Mouse (Mus musculus): Measurements from ENCODE around the gene Olfr1246.
"Not testable (repeated sequence)": the region's sequence is repeated elsewhere in the genome, so short reads cannot be mapped to it uniquely, and the experiment has no call there.

Gene Olfr1246

DNA sequence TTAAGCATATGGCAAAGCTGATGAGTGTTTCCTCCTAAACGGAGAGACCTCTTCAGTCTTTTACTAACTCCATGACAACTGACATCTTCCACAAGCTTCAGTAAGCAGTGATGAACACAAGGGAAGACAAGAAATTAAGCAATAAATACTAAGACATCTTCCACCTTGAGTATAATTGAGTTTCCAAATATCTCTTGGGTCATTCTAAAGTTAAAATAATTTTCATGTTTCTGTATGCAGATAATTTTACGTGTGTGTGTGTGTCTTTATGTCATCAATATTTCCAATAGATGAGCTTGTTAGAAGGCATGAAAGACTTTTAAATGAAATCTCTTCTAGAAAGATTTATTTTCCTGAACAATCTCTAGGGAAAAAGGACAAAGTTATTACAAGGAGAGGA lies at the start of gene Olfr1246:
Olfr1246 (minus strand) TSS at position 101 of the 400 bp plus-strand sequence.
- no peak for DNase-seq (ENCODE audit: low read depth)

DNA sequence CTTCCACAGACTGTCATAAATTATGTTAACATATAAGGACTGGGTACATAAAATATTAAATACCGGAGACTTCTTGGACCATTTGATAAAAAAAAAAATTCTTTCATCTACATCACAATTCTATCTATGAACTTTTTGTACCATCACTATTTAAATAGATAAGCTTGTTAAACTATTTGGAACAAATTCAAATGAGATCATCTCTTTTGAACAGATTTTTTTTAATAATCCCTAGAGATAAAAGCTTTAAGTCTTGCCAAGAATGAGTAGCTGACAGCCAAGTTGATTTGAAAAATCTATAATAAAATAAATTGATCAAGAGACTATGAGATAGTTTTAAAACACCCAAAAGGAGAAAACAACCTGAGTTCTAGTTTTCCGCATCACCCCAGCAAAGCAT lies 41.9 kb upstream of the Olfr1246 start, which contains the start of gene Olfr1249:
Olfr1249 (minus strand) TSS at position 101 of the 400 bp plus-strand sequence.
- DNase-seq (ENCODE audit: low read depth) = no peak

DNA sequence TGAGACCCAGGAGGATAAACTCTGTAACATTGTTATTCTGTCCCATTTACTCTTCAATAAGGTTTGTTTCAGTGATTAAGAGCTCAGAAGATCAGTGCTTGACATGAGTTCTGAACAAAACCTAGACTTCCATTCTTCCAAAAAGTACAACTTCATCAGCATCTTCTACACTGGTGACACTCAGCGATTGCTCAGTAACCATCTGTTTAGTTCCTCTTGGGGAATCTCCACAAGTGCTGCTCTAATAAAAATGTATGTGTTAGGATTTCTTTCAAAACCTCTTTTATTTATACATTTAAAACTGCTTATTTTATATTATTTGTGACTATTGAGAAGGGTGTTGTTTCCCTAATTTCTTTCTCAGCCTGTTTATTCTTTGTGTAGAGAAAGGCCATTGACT lies 25.2 kb upstream of the Olfr1246 start, which contains the start of gene Olfr1248:
Olfr1248 (minus strand) TSS at position 101 of the 400 bp plus-strand sequence.
- not testable (repeated sequence) for DNase-seq (ENCODE audit: low read depth)

DNA sequence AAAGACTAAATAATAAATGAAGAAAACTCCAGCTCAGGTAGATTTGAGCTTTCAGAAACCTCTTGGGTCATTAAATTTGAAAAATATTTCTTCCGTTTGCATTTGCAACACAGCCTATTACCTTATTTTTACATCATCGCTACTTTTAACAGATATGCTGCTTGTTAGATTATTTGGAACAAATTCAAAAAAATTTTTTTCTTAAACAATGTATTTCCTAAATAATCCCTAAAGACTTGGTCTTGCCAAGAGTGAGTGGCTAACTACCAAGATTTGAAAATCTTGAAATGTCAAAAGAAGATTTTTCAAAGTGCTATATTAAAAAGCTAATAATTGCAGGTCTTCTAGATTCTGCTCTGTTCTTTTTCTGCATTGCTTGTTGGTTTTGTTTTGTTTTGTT lies 21.1 kb upstream of the Olfr1246 start, which contains the start of gene Olfr1247:
Olfr1247 (minus strand) TSS at position 101 of the 400 bp plus-strand sequence.
- no peak for DNase-seq (ENCODE audit: low read depth)

DNA sequence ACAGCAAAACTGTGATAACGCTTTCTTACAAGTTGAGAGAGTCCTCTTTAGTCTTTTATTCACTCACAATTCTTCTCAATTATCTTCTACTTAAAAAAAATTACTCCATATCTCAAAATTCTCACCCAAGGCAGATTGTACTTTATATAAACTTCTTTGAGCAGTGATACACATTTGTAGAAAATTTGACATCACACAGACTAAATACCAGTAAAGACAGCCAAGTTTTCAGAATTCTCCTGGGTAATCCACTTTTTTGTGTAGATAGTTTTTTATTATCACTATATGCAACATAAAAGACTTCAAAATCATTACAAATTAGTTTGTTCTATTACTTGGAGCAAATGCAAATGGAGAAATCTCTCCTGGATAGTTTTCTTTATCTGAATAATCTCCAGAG lies 14.6 kb downstream of the Olfr1246 start, which contains the start of gene Olfr1245:
Olfr1245 (minus strand) TSS at position 101 of the 400 bp plus-strand sequence.
- DNase-seq (ENCODE audit: low read depth) = no peak

DNA sequence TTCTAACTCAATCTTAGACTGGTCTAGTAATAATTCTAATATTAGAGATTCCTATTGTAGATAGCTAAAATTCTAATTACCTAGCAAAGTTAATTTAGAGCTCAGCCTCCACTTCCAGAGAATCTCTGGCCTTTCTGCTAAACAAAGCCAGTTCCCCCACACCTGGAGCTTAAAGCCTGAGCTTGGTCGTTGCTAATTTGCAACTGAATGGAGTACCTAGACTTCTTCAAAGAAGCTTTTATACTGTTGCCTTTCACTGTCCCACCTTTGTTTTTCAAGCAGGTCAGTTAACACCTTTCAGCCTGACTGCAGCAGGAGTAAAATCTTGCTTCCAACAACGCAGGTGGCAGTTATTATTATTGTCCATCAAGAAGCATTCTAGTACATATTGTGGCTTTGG lies 30.3 kb downstream of the Olfr1246 start:
- not testable (repeated sequence) for DNase-seq (ENCODE audit: low read depth)

DNA sequence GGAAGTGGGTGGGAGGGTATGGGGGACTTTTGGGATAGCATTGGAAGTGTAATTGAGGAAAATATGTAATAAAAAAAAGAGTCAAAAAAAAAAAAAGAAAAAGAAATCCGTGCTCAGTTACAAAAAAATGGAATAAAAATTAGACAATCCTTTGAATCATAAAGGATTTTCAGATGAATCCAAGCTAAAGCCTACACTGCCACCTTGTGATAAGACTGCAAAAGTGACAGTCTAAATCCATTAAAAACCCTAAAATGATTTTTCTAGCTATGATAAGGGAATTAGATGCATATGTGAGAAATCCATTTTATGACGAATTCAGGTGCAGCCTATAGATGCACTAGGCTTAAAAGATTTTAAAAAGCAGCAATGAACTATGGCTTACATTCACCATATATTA lies 48.4 kb downstream of the Olfr1246 start:
- DNase-seq (ENCODE audit: low read depth) = no peak

DNA sequence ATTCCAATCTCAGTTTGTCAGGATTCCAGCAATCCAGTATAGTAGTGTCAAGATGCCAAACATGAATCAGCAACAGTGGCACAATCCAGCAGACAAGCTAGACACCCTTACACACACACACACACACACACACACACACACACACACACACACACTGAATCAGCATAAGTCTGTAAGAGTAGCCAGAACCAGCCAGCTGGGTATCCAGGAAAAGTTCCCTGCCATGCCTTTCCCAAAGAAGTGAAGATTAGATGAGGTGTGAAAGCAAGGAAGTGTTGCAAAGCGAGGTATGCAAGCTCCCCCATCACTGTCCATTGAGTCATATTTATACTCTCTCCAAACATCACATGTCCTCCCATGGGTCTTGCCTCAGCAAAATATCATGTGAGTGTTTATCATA lies 53.0 kb downstream of the Olfr1246 start:
- DNase-seq (ENCODE audit: low read depth) = no peak

Data from induced T-regulatory cell, adult 2 months (primary cell).